Mouse (Mus musculus): Measurements from ENCODE around the gene Phlpp2. TPM values are rescaled to one million over a fixed set of nuclear protein-coding genes. Genes with fewer than 3 reads are reported as not detected.

Phlpp2 gene
- polyA plus RNA-seq, 1 experiment = 6.6 TPM

GRCm38 (mm10) chr8:109890794-109891585 is 22.6 kb downstream of the Phlpp2 start:
- Histone ChIP-seq H3K4me1 (ENCODE audit: control insufficient read depth, insufficient read depth, low read length) (peaks cover 3% of the 10 kb centered on the region; the same call in 1 of the 2 replicates), H3K4me3 (replicated peaks; ENCODE audit: extremely low read depth, low read depth, low read length) (no peak overlapping the region)
- no peak for TF ChIP-seq CTCF (IDR thresholded peaks at IDR 0.05; ENCODE audit: insufficient read depth, low read length)
- no peak for TF ChIP-seq POLR2A (IDR thresholded peaks at IDR 0.05; ENCODE audit: borderline replicate concordance, extremely low read depth, low read depth, low read length)
- no peak for DNase-seq
- WGBS = 91% methylated on average over 3 of the region's 3 CpGs

DNA sequence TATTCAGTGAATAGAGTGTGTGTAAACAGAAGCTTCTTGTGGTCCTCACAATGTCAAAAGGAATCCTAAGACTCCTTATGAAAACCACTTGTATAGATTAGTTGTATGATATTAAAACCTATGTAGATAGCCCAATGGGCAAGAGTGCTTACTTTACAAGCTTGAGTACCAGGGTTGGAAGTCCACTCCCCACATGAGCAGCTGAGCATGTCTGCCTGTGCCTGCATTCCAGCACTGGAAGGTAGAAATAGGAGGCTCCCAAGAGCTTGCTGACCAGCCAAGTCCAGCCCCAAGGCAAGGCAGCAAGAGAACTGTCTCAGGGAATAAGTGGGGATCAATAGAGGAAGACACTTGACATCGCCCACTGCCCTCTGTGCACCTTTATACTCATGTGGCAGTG is 26.3 kb downstream of the Phlpp2 start:
- 75% methylated on average over 1 of the region's 1 CpGs for WGBS
- Histone ChIP-seq H3K4me1 (ENCODE audit: control insufficient read depth, insufficient read depth, low read length) (peaks cover 3% of the 10 kb centered on the region; the same call in 1 of the 2 replicates), H3K4me3 (replicated peaks; ENCODE audit: extremely low read depth, low read depth, low read length) (no peak overlapping the region)
- no peak for TF ChIP-seq CTCF (IDR thresholded peaks at IDR 0.05; ENCODE audit: insufficient read depth, low read length)
- TF ChIP-seq POLR2A (IDR thresholded peaks at IDR 0.05; ENCODE audit: borderline replicate concordance, extremely low read depth, low read depth, low read length) = no peak
- DNase-seq = no peak

DNA sequence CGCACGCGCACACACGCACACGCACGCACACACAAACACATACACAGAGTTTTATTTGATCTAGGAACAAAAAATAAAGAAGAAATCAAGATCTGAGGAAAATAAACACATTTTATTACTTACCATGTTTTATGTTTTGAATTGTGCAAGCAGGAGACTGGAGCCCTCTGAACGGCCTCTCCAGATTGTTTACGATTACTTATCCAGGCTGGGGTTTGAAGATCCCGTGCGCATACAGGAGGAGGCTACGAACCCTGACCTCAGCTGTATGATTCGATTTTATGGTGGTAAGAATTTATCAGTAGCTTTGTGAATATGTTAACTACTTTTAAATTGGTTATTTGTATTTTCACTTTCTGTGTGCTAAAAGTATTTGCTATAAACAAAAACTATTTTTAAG is 27.0 kb downstream of the Phlpp2 start:
- DNase-seq = no peak
- Histone ChIP-seq H3K4me1 (ENCODE audit: control insufficient read depth, insufficient read depth, low read length) (peaks cover 3% of the 10 kb centered on the region; the same call in 1 of the 2 replicates), H3K4me3 (replicated peaks; ENCODE audit: extremely low read depth, low read depth, low read length) (no peak overlapping the region)
- no peak for TF ChIP-seq POLR2A (IDR thresholded peaks at IDR 0.05; ENCODE audit: borderline replicate concordance, extremely low read depth, low read depth, low read length)
- no peak for TF ChIP-seq CTCF (IDR thresholded peaks at IDR 0.05; ENCODE audit: insufficient read depth, low read length)
- 78% methylated on average over 12 of the region's 12 CpGs for WGBS

- no peaks in the 10 kb centered on the region for H3K4me1 ChIP-seq (ENCODE audit: control insufficient read depth, insufficient read depth, low read length)
- no peak for TF ChIP-seq POLR2A (IDR thresholded peaks at IDR 0.05; ENCODE audit: borderline replicate concordance, extremely low read depth, low read depth, low read length)
- TF ChIP-seq CTCF (IDR thresholded peaks at IDR 0.05; ENCODE audit: insufficient read depth, low read length) = no peak
Observed at GRCm38 (mm10) chr8:109902379-109902778, 34.0 kb downstream of the Phlpp2 start.

DNA sequence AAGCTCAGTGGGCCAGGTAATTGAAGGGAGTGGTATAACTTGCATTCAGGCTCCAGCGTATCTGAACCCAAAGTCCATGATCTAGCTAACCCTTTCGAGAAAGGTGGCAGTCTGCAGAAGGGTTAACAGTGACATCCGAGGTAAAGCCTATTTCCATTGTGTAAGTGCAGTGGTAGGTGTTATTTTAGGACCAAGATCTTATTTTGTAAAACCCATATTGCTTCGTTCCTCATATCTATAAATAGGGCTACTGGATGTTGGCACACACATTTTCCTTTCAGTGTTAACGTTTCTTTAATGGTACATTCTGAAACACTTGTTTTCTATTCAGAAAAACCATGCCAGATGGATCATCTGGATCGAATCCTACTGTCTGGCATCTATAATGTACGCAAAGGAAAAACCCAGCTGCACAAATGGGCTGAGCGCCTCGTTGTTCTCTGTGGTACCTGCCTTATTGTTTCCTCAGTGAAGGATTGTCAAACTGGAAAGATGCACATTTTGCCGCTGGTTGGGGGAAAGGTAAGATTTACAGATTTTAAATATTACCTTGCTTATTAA is 35.6 kb downstream of the Phlpp2 start:
- no peak for DNase-seq
- no peak overlapping the region for H3K4me3 ChIP-seq (replicated peaks; ENCODE audit: extremely low read depth, low read depth, low read length)
- H3K4me1 ChIP-seq (ENCODE audit: control insufficient read depth, insufficient read depth, low read length) = no peaks in the 10 kb centered on the region
- no peak for TF ChIP-seq CTCF (IDR thresholded peaks at IDR 0.05; ENCODE audit: insufficient read depth, low read length)
- TF ChIP-seq POLR2A (IDR thresholded peaks at IDR 0.05; ENCODE audit: borderline replicate concordance, extremely low read depth, low read depth, low read length) = no peak
- 58% methylated on average over 10 of the region's 10 CpGs for WGBS

More at GRCm38 (mm10) chr8:109902379-109902778, 34.0 kb downstream of the Phlpp2 start:
- no peak for DNase-seq
- H3K4me3 ChIP-seq (replicated peaks; ENCODE audit: extremely low read depth, low read depth, low read length) = no peak overlapping the region

DNA sequence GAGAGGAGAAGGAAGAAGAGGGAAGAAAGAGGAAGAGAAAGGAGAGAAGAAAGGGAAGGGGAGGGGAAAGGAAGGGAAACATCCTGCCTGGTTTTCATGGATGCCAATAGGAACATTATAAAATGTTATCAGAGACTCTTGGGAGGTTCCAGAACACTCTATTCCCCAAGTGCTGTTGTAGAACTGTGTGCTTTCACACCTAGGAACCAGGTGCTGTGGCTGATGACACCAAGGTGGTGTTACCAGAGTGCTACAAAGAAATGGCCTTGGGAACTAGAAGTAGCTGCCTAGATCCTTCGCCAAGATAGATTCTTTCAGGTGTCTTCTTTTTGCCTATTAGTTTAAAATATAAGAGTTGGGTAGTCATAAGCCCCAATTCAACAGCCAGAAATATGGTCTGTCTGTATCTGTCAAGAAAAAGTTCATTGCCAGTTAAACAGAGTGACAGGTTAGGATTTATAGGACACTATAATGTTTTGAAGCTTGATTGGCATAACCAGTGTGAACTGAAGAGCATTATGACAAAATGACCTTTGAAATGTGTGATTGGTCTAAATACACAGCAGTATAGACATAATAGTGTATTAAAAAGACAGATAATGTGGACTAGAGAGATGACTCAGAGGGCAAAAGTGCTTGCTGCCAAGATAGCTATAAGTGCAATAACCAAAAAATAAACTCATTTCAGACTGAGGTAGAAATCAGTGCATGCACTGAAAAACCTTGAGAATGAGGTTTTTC is 36.8 kb downstream of the Phlpp2 start:
- no peak for DNase-seq
- Histone ChIP-seq H3K4me1 (ENCODE audit: control insufficient read depth, insufficient read depth, low read length) (no peaks in the 10 kb centered on the region), H3K4me3 (replicated peaks; ENCODE audit: extremely low read depth, low read depth, low read length) (no peak overlapping the region)
- WGBS = 95% methylated on average over 1 of the region's 1 CpGs
- no peak for TF ChIP-seq POLR2A (IDR thresholded peaks at IDR 0.05; ENCODE audit: borderline replicate concordance, extremely low read depth, low read depth, low read length)
- TF ChIP-seq CTCF (IDR thresholded peaks at IDR 0.05; ENCODE audit: insufficient read depth, low read length) = no peak

- 94% methylated on average over 3 of the region's 3 CpGs for WGBS
- Histone ChIP-seq H3K4me1 (ENCODE audit: control insufficient read depth, insufficient read depth, low read length) (no peaks in the 10 kb centered on the region), H3K4me3 (replicated peaks; ENCODE audit: extremely low read depth, low read depth, low read length) (no peak overlapping the region)
- no peak for TF ChIP-seq CTCF (IDR thresholded peaks at IDR 0.05; ENCODE audit: insufficient read depth, low read length)
- no peak for TF ChIP-seq POLR2A (IDR thresholded peaks at IDR 0.05; ENCODE audit: borderline replicate concordance, extremely low read depth, low read depth, low read length)
- no peak for DNase-seq
Observed at GRCm38 (mm10) chr8:109906907-109907306, 38.6 kb downstream of the Phlpp2 start.

GRCm38 (mm10) chr8:109907376-109907775 is 39.0 kb downstream of the Phlpp2 start:
- no peak overlapping the region for H3K4me3 ChIP-seq (replicated peaks; ENCODE audit: extremely low read depth, low read depth, low read length)
- no peak for DNase-seq
- TF ChIP-seq POLR2A (IDR thresholded peaks at IDR 0.05; ENCODE audit: borderline replicate concordance, extremely low read depth, low read depth, low read length) = no peak
- TF ChIP-seq CTCF (IDR thresholded peaks at IDR 0.05; ENCODE audit: insufficient read depth, low read length) = no peak
- 89% methylated on average over 4 of the region's 4 CpGs for WGBS
- no peaks in the 10 kb centered on the region for H3K4me1 ChIP-seq (ENCODE audit: control insufficient read depth, insufficient read depth, low read length)

DNA sequence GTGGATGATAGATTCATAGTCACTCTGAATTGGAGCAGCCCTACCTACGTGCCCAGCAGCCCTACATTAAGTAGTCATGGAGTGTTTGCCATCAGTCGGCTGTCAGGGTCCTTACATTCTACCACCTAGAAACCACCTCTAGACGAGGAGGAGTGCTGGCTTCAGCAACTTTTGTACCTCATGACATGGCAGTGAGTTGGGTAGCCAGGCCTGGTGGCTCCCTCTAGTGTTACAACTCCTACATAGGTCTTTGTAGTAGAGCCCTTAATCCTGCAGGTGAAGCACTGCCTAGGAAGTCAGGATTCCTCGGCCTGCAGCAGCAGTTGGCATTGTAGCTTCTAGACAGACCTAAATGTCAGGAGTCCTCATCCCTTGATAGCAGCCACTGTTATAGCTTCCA is 48.9 kb downstream of the Phlpp2 start:
- WGBS = 41% methylated on average over 4 of the region's 4 CpGs
- peak; percentile 30 for DNase-seq

More for the DNA sequence above, 48.9 kb downstream of the Phlpp2 start:
- no peaks in the 10 kb centered on the region for H3K4me1 ChIP-seq (ENCODE audit: control insufficient read depth, insufficient read depth, low read length)
- TF ChIP-seq CTCF (IDR thresholded peaks at IDR 0.05; ENCODE audit: insufficient read depth, low read length) (peak; percentile 63), POLR2A (IDR thresholded peaks at IDR 0.05; ENCODE audit: borderline replicate concordance, extremely low read depth, low read depth, low read length) (no peak)
- H3K4me3 ChIP-seq (replicated peaks; ENCODE audit: extremely low read depth, low read depth, low read length) = no peak overlapping the region
